Mouse (Mus musculus) limb, embryonic 10.5 days (tissue): Measurements from ENCODE around the gene Slc25a48. TPM values are rescaled to one million over a fixed set of nuclear protein-coding genes. Genes with fewer than 3 reads are reported as not detected.
A peak's percentile ranks its signal among the peaks of the same experiment; 100 is the strongest.

Source experiments
- DNase-seq: peaks from one replicate; pipeline ENCODE4 v3.0.0-alpha.2; 2017; ENCODE audit warnings: low spot score
- H3K27ac ChIP-seq: fragments of 300-500 bp; sonication (generic); 2 replicates; pipeline ENCODE4 v1.5.1; 2016; ENCODE audit warnings: mild to moderate bottlenecking
- H3K27me3 ChIP-seq: fragments of 300-500 bp; sonication (generic); 2 replicates; pipeline ENCODE4 v1.6.1; 2016; ENCODE audit warnings: low read depth, mild to moderate bottlenecking; ENCODE audit not compliant: poor library complexity, severe bottlenecking
- H3K36me3 ChIP-seq: fragments of 300-500 bp; sonication (generic); 2 replicates; pipeline ENCODE4 v1.6.1; 2016; ENCODE audit warnings: mild to moderate bottlenecking, moderate library complexity
- H3K4me1 ChIP-seq: fragments of 300-500 bp; sonication (generic); 2 replicates; pipeline ENCODE4 v1.6.1; 2016
- H3K4me3 ChIP-seq: fragments of 300-500 bp; sonication (generic); 2 replicates; pipeline ENCODE4 v1.5.1; 2016; ENCODE audit warnings: mild to moderate bottlenecking, moderate library complexity
- H3K9me3 ChIP-seq: fragments of 300-500 bp; sonication (generic); replicated peaks from 2 replicates; pipeline ENCODE4 v1.6.1; 2016; ENCODE audit warnings: mild to moderate bottlenecking
- WGBS: fragments of 180-500 bp; shearing (Covaris S2); methylation state at CpG from one replicate; pipeline ENCODE4 v1.1.7; 2016; 5-methylcytosine and 5-hydroxymethylcytosine counted together
- polyA plus RNA-seq: library from polyadenylated mRNA; unstranded; fragments of >200 nt; fragmentation: Nextera tagmentation; extraction: Ambion mirVana; gene quantifications from 2 replicates; pipeline ENCODE4 v1.2.1, GENCODE M21; 2016

The Slc25a48 gene
- polyA plus RNA-seq, 1 experiment from 2014 or later: not detected

GRCm38 (mm10) chr13:56428724-56429500 is 9.2 kb upstream of the Slc25a48 start:
- 31% methylated on average over 16 of the region's 16 CpGs for WGBS
- peaks cover 30% of the 10 kb centered on the region for H3K27me3 ChIP-seq

GRCm38 (mm10) chr13:56432496-56432895 is 5.7 kb upstream of the Slc25a48 start:
- DNase-seq: no peak
- Histone ChIP-seq H3K4me1 (peaks cover 34% of the 10 kb centered on the region), H3K27me3 (peaks cover 59% of the 10 kb centered on the region), H3K27ac (peak overlapping the region; percentile 7; the same call in 1 of the 2 replicates), H3K4me3 (no peak overlapping the region), H3K36me3 (no peaks in the 10 kb centered on the region), H3K9me3 (no peaks in the 10 kb centered on the region)
- 87% methylated on average over 11 of the region's 12 CpGs for WGBS

More at GRCm38 (mm10) chr13:56428724-56429500, 9.2 kb upstream of the Slc25a48 start:
- Histone ChIP-seq H3K36me3 (no peaks in the 10 kb centered on the region), H3K27ac (peak overlapping the region; percentile 78), H3K9me3 (no peaks in the 10 kb centered on the region), H3K4me3 (no peak overlapping the region), H3K4me1 (peaks cover 31% of the 10 kb centered on the region)
- DNase-seq: peak; percentile 94

GRCm38 (mm10) chr13:56433466-56433865 is 4.7 kb upstream of the Slc25a48 start:
- H3K27me3 ChIP-seq: peaks cover 59% of the 10 kb centered on the region
- no peak overlapping the region for H3K4me3 ChIP-seq
- 12% methylated on average over 10 of the region's 10 CpGs for WGBS
- no peaks in the 10 kb centered on the region for H3K36me3 ChIP-seq
- peak overlapping the region; percentile 76 for H3K27ac ChIP-seq
- H3K4me1 ChIP-seq: peaks cover 40% of the 10 kb centered on the region
- no peaks in the 10 kb centered on the region for H3K9me3 ChIP-seq
- peak; percentile 93 for DNase-seq

GRCm38 (mm10) chr13:56434311-56434751 is 3.8 kb upstream of the Slc25a48 start:
- Histone ChIP-seq H3K4me1 (peaks cover 35% of the 10 kb centered on the region), H3K27me3 (peaks cover 63% of the 10 kb centered on the region), H3K4me3 (no peak overlapping the region), H3K36me3 (no peaks in the 10 kb centered on the region), H3K9me3 (no peaks in the 10 kb centered on the region), H3K27ac (peak overlapping the region; percentile 76; the same call in 1 of the 2 replicates)
- DNase-seq: no peak
- 85% methylated on average over 9 of the region's 9 CpGs for WGBS

- H3K36me3 ChIP-seq: no peaks in the 10 kb centered on the region
- WGBS: 70% methylated on average over 10 of the region's 10 CpGs
- DNase-seq: no peak
Observed at GRCm38 (mm10) chr13:56435615-56436287, 2.4 kb upstream of the Slc25a48 start.

GRCm38 (mm10) chr13:56443411-56443810 is 5.3 kb downstream of the Slc25a48 start:
- Histone ChIP-seq H3K27ac (no peak overlapping the region), H3K36me3 (no peaks in the 10 kb centered on the region), H3K4me1 (peaks cover 8% of the 10 kb centered on the region), H3K4me3 (no peak overlapping the region), H3K9me3 (no peaks in the 10 kb centered on the region), H3K27me3 (peaks cover 28% of the 10 kb centered on the region)
- no peak for DNase-seq
- 80% methylated on average over 7 of the region's 7 CpGs for WGBS

More at GRCm38 (mm10) chr13:56435615-56436287, 2.4 kb upstream of the Slc25a48 start:
- H3K27ac ChIP-seq: no peak overlapping the region
- no peak overlapping the region for H3K4me3 ChIP-seq
- peaks cover 70% of the 10 kb centered on the region for H3K27me3 ChIP-seq
- no peaks in the 10 kb centered on the region for H3K9me3 ChIP-seq
- peaks cover 32% of the 10 kb centered on the region for H3K4me1 ChIP-seq

GRCm38 (mm10) chr13:56444112-56444511 is 6.0 kb downstream of the Slc25a48 start:
- DNase-seq: no peak
- no peak overlapping the region for H3K27ac ChIP-seq
- 0 out of 2 replicates have a peak, but pooled peaks cover 4% of the 10 kb centered on the region for H3K4me1 ChIP-seq
- H3K4me3 ChIP-seq: no peak overlapping the region
- 90% methylated on average over 3 of the region's 3 CpGs for WGBS
- H3K27me3 ChIP-seq: peaks cover 21% of the 10 kb centered on the region
- H3K36me3 ChIP-seq: no peaks in the 10 kb centered on the region
- no peaks in the 10 kb centered on the region for H3K9me3 ChIP-seq

- Histone ChIP-seq H3K4me3 (no peak overlapping the region), H3K27ac (no peak overlapping the region), H3K4me1 (0 out of 2 replicates have a peak, but pooled peaks cover 4% of the 10 kb centered on the region), H3K36me3 (no peaks in the 10 kb centered on the region), H3K27me3 (peaks cover 12% of the 10 kb centered on the region), H3K9me3 (no peaks in the 10 kb centered on the region)
- DNase-seq: no peak
- 84% methylated on average over 6 of the region's 6 CpGs for whole genome bisulfite sequencing
Observed at GRCm38 (mm10) chr13:56444996-56445395, 6.8 kb downstream of the Slc25a48 start.

GRCm38 (mm10) chr13:56449239-56450030 is 11.3 kb downstream of the Slc25a48 start:
- WGBS: 88% methylated on average over 10 of the region's 10 CpGs

GRCm38 (mm10) chr13:56450035-56450434 is 11.9 kb downstream of the Slc25a48 start:
- 90% methylated on average over 8 of the region's 8 CpGs for WGBS
- no peak overlapping the region for H3K4me3 ChIP-seq
- no peak overlapping the region for H3K27ac ChIP-seq
- DNase-seq: no peak
- H3K4me1 ChIP-seq: peaks cover 2% of the 10 kb centered on the region; the same call in 1 of the 2 replicates
- no peaks in the 10 kb centered on the region for H3K9me3 ChIP-seq
- no peaks in the 10 kb centered on the region for H3K27me3 ChIP-seq
- H3K36me3 ChIP-seq: no peaks in the 10 kb centered on the region

More at GRCm38 (mm10) chr13:56449239-56450030, 11.3 kb downstream of the Slc25a48 start:
- no peaks in the 10 kb centered on the region for H3K4me1 ChIP-seq
- H3K27ac ChIP-seq: no peak overlapping the region
- no peaks in the 10 kb centered on the region for H3K9me3 ChIP-seq
- DNase-seq: no peak
- no peaks in the 10 kb centered on the region for H3K36me3 ChIP-seq
- no peak overlapping the region for H3K4me3 ChIP-seq
- H3K27me3 ChIP-seq: no peaks in the 10 kb centered on the region

GRCm38 (mm10) chr13:56458001-56458400 is 19.8 kb downstream of the Slc25a48 start:
- H3K4me1 ChIP-seq: peaks cover 6% of the 10 kb centered on the region; the same call in 1 of the 2 replicates
- no peak overlapping the region for H3K27ac ChIP-seq
- WGBS: 80% methylated on average over 9 of the region's 9 CpGs
- no peak overlapping the region for H3K4me3 ChIP-seq
- H3K9me3 ChIP-seq: no peaks in the 10 kb centered on the region
- H3K27me3 ChIP-seq: no peaks in the 10 kb centered on the region
- no peak for DNase-seq
- H3K36me3 ChIP-seq: no peaks in the 10 kb centered on the region

- no peak overlapping the region for H3K4me3 ChIP-seq
- H3K36me3 ChIP-seq: no peaks in the 10 kb centered on the region
- peaks cover 15% of the 10 kb centered on the region for H3K4me1 ChIP-seq
- H3K27me3 ChIP-seq: peaks cover 8% of the 10 kb centered on the region
- WGBS: 88% methylated on average over 4 of the region's 4 CpGs
- DNase-seq: no peak
- H3K9me3 ChIP-seq: no peaks in the 10 kb centered on the region
- H3K27ac ChIP-seq: no peak overlapping the region
Observed at GRCm38 (mm10) chr13:56461460-56461859, 23.3 kb downstream of the Slc25a48 start.
